Mouse (Mus musculus): ENCODE data around the gene Areg.

The Areg gene

GRCm38 (mm10) chr5:91166601-91167000 is 27.2 kb downstream of the Areg start:
- DNase-seq (ENCODE audit: low spot score) = no peak

- no peak for DNase-seq (ENCODE audit: low spot score)
Measured at GRCm38 (mm10) chr5:91176397-91176796, 37.0 kb downstream of the Areg start.

- no peak for DNase-seq (ENCODE audit: low spot score)
Measured at GRCm38 (mm10) chr5:91194572-91194971, 55.2 kb downstream of the Areg start.
